9 mouse cellular contexts compared by ENCODE assay signal in genomic region chr11:6902991-6903390, GRCm38 (mm10).
DNase-seq lines count a peak whose midpoint lies in the region.
"Had no signal": no experiment of that assay in that cellular context is flagged by ENCODE, and none has a peak within 500 bp of the region (broad histone marks: within the 10 kb centered on the region; RNA-seq: fewer than 3 reads in every experiment).

No protein-coding gene starts in this region.

- intact Hi-C loops in left cerebral cortex, postnatal 14 days (cut with DNase I): loop anchor here (5.0 kb wide), 1 partner anchor 164 kb away; no protein-coding TSS in a partner anchor

- DNase-seq in heart, adult 11 months: peak; percentile 82
- no peak for DNase-seq in heart, adult 9 months (ENCODE audit: low spot score in 2 of 2)
- peak; percentile 32 for DNase-seq in layer of hippocampus, adult 11-12 months (ENCODE audit: low spot score)
- no peak for DNase-seq in layer of hippocampus, adult 9-10 months (ENCODE audit: low spot score)
- peak; percentile 40 for DNase-seq in cerebellum, adult 8-10 months
- DNase-seq in cerebellum, adult 9-11 months: peak; percentile 57
- DNase-seq in left cerebral cortex, postnatal 14 days (ENCODE audit: low spot score in 2 of 2): no peak
- DNase-seq: kidney, adult 2 months; thymus, postnatal 25 days had no signal

Comparison
In these comparisons a context has a peak if more than half of its experiments do, and no peak if none do; other contexts are left out.
1. DNase-seq: peak in heart, adult 11 months (single experiment), layer of hippocampus, adult 11-12 months (single experiment), cerebellum, adult 8-10 months (single experiment) and cerebellum, adult 9-11 months (single experiment); none in heart, adult 9 months (0 of 2), layer of hippocampus, adult 9-10 months (single experiment) and left cerebral cortex, postnatal 14 days (0 of 2).